Mouse (Mus musculus) brain, embryonic 18.5 days (tissue): ENCODE measurements around the gene Phldb2.

Experiments
- DNase-seq: peaks from one replicate; pipeline ENCODE4 v3.0.0-alpha.2; 2012; ENCODE audit warnings: low read depth, low spot score

The Phldb2 gene

DNA sequence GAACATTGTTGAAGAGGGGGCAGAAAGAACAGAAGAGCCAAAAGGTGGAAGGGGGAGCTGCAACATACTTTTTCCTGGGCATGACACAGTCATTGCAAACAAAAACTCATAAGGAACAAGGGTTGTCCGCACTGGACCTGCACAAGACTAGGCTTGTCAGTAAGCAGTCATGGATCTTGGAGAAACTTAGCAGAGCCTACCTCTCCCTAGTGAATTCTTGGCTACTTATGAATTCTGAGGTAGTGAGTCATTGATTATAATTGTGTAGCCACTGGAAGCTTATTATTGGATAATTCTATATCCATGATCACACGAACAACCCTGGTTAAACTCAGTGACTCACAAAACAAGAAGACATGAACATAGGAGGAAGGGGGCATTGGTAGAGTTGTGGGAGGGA, 7.1 kb downstream of the Phldb2 start:
- DNase-seq, result no peak

DNA sequence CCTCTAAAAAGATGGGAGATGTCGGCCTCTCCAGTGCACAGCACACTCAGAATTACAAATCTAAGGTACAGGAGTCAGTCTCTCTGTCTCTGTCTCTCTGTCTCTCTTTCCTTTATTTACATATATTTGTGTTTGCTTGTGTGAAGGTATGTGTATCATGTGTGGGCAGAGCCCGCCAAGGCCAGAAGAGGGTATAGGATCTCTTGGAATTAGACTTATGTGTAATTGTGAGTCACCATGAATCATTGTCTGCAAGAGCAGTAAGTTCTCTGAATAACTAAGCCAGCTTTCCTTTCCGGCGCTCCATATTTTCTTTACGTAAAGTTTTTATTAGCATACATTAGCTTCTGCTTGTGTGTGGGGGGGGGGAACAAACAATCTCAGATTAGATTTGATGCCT, 7.7 kb downstream of the Phldb2 start:
- no peak for DNase-seq

DNA sequence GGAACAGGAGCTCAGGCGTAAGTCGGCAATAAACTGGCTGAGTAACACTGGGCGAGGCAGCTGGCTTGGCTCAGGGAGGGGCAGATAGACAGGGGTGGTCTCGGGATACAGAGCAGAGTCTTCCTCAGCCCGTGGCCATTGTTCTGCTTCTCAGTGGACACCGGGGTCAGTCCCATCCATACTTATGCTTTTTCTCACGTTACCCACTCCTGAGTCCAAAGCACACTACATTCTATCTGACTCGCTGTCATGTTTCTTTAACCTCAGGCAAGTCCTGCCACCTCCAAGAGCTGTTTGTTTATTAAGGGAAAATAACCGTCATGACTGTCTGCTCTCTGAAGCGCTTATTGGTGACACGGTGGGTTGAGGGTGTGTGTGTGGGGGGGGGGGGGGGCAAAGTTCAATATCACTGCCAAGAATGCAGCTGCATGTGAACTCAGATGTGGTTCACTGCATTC, 8.2 kb downstream of the Phldb2 start:
- DNase-seq, result no peak

DNA sequence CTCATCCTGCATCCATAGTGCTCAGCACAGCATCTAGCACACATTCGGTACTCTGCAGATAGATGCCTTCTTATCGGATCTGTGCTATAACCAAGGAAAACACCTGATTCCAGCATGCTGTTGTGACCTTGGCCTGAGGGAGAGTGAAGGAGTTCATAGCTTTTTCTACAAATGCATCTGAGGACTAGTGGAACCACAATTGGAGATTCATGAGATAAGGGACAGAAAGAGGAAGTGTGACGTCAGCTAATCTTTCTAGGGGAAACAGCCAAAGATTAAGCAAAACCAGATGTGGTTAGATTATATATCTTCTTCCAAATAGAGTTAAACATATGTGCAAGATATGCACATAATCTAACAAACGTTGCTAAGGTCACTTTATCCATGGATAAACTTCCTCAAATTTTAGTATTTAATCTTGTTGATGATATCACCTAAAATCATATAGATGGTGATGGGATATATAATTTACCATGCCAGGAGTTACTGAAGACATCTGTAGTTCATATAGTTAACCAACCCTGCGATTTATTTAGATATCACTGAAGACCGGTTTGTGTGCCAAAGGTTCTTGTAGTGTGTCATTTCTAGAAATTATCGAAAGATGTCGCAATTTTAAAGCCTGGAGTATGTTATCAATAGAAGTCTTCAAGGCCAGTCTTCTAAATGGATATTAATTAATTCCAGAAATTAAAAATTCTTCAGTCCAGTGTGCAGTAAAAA, 11.1 kb downstream of the Phldb2 start:
- DNase-seq, result no peak

DNA sequence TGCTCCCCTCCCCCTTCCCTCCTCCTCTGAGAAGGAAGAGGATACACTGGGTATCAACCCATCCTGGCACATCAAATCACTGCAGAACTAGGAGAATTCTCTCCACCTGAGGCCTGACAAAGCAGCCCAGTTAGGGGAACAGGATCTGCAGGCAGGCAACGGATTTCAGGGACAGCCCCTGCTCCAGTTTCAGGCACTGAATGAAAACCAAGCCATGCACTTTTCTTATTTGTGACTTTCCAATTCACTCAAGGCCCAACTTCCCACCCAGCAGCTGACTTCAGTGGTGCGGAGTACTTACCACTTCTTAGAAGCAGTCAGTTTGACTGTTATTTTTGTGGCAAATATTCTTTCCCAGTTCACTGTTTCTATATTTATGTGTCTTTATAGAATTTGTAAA, 12.7 kb downstream of the Phldb2 start:
- no peak for DNase-seq

DNA sequence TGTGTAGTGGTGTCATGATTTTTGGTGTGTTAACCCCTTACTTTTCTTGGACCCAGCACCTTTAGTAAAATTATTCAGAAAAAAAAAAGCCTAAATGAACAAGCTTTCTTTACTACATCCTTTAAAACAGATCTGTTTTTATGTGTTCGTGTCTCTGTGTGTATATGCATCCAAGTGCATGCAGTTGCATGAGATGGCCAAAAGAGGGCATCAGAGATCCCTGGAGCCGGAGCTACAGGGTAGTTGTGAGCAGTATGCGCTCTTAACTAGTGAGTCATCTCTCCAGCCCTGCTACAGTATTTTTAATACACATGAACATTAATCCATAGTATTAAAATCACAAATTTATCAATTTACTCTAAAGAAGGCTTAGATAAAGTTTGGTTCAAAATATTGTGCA, 14.0 kb downstream of the Phldb2 start:
- DNase-seq, result no peak

DNA sequence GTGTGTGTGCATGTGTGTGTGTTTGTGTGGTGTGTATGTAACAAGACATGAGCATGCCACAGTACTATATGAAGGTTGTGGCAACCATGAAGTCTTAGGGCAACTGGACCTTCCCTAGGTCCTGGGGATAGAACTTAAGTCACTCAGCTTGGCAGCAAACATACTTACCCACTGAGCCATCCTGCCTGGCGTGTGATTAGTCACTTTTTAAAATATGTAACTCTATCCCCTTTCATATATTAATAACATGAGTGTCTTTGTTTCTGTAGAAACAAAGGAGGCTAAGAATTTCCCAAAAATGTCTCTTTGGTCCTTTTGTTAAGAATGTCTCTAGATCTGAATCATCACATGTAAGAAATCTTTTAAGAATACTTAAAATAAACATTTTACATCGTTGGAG, 16.0 kb downstream of the Phldb2 start:
- DNase-seq, result no peak

DNA sequence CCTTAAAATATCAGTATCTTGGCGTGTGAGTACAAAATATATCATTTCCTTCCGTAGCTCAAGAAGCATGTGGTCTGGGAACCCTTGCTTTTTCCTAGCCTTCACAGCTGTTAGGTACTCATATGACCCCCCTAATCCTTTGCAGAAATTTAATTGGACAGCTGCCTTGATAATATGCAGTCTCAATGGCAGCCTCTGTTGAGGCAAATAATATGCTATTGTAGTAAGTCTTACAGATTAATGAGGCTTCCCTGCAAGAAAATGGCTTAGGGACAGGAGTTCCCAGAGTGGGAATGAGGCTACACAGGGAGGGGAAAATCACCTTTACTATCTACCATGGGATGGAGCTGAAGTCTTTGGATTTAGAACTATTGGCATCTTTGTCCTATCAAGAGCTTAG, 16.9 kb downstream of the Phldb2 start:
- no peak for DNase-seq

DNA sequence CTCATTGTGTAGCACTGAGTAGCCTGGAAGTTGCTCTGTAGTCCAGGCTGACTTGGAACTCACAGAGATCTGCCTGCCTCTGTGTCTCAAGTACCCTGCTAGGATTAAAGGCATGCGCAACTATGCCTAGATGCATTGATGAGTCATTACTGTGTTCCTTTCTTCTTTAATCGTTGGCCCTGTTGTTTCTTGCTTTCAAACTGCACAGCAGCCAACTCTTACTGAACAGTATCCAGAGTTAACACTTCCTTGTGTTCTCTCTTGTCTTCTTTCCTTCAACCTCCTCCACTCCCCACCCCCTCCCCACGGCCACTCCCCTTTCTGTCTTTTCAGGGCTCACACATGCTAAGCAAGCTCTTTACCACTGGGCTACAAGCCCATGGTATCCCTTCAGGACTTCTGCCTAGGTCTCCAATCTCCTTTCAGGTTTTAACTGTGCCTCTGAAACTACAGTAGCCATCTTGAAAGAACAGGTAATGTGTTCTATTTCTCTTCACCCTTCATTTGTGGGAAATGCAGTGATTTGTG, 17.4 kb downstream of the Phldb2 start:
- no peak for DNase-seq

DNA sequence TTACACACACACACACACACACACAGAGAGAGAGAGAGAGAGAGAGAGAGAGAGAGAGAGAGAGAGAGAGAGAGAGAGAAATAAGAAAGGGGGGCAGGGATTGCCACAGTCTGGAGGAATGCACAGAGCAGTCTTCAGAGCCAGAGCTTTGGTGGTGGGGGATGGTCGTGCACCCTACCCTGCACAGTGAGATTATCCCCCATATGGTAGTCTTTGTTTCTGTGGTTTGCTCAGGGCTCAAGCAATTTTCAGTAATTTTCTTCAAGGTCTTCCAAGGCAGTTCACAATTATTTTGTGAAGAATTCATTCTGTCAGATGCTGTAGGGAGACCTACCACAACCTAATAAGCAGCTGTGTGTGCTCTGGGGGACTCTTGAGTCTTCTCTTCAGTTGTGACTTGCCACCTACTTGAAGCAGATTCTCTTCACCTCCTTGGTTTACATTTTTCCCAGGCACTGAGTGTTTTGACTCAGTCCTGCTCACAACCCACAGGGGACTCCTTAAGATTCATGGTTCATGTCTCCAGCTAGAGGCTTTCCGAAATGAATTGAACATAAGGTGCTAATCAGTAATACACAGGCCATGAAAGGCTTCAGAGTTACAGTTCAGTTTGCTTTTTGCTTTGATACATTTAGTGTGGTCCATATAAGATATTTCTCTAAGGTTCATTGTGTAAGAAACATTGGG, 18.5 kb downstream of the Phldb2 start:
- no peak for DNase-seq

DNA sequence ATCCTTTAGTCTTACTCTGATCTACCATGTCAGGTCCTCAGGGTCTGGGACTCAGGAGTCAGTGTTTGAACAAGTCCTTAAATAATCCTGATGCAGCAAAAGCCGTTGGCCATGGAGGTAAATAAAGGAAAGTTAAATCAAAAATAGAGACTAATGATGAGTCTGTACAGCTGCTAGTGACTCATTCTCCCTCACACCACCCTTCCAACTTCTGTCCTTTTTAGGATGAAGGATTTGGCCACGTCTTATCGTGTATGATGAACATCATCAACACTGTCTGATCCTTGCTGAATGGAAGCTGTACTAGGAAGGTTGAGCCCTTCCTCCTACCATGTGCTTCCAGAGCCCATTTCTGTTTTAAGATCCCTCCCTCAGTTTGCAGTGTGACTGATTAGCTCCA, 23.1 kb downstream of the Phldb2 start:
- no peak for DNase-seq

DNA sequence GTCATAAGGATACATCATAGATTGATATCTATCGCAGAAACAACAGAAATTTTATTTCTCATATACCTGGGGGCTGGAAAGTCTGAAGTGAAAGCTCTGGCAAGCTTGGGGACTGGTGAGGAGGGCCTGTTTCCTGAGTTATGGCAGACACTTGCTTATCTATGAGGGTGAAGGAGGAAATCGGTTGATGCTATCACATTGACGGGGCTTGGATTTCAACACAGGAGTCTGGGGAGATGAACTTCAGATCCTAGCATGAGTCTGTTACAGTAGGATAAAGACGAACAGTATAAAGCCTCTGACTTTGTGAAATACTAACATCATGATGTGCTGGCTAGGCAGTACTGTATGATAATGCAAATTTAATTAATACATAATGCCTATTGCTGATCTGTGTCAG, 25.3 kb downstream of the Phldb2 start:
- no peak for DNase-seq

DNA sequence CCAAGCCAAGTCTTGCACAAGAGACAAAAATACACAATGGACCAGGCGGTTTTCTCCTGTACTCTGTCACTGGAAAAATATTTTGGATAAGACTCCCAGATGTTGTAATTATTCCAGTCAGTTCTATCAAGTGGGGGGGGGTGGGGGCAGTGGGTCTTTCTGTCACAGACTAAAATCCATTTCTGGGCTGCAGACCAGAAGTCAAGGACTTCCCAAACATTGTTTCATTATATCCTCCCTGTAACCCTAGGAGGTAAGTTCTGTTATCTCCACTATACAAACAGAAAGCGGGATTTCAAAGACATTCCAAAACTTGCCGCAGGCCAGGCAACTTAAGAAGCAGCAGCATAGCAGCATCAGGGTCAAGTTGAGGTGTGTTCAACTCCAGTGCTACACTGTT, 25.8 kb downstream of the Phldb2 start:
- DNase-seq, result no peak

DNA sequence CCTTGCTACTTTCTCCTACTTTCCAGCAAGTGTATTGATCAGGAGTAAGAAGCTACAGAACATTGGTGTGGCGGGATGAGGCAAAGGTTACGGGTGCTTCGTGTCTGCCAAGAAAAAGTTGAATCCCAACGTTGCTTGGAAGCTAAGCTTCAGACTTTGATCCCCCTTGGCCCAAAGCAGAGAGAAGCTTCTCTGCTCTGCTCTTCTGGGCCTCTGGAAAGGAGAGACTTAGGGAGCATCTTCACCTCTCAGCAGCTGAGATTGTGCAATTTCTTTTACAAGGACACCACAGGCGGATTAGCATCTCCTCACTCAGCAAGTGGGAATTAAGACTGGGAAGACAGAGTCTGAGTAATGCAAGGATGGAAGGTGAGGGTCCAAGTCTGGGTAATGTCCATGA, 26.5 kb downstream of the Phldb2 start:
- DNase-seq, result no peak

DNA sequence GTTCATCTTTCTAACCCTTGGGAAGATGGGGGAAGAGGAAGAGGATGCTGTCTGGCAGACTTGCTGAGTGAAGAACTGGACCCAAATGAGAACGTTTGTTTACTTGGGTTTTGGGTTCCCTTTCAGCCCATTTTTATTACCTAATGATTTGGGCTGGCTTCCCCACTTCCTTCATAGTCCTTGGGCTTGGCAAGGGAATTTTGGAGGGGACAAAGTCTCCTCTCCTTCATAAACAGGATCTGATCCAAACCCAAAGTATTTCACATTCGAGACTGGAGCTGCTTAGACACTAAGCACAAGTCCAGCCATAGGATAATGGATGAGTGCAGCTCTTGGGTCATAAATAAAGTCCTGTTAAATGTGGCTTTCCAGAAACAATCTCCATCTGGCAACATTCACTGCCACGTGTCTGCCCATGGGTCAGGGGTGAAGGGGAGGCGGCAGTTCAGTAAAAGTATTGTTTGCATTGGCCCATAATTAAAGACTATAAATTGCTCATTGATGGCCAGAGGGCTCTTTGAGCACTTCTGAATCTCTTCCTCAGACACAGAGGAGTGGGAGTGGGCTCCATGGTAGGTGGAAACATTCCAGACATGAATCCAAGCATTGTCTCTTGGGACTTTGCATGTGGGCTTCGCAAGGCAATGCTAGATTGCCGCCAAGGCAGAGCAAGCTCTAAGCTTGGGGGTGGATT, 29.5 kb downstream of the Phldb2 start:
- no peak for DNase-seq

DNA sequence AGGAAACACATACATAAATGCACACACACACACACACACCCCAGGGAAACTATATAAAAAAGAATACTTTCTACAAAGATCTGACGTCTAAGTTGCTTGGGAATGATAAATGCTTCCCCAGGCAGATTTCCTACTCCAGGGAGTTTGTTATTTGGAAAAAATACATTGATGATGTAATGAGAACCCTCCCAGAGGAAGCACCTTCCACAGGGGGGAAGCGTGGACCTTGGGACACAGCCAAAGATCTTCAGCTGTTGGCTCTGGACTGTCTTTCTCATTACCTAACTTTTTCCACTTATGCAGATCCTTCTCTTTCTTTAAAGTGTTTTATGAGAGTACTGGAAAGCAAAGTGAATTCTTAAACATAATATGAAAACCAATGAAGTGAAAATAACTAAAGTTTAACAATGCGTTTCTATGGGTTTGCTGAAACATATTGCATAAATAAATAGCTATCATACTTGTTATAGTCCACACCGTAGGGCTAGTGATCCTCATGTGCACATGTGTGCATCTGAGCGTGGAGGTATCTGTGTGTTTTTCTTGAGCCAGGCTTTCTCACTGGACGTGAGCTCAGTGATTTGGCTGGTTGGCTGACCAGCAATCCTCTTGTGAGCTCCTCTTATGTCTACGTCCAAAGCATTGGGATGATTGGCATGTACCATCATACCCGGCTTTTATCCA, 30.7 kb downstream of the Phldb2 start:
- DNase-seq, result no peak

DNA sequence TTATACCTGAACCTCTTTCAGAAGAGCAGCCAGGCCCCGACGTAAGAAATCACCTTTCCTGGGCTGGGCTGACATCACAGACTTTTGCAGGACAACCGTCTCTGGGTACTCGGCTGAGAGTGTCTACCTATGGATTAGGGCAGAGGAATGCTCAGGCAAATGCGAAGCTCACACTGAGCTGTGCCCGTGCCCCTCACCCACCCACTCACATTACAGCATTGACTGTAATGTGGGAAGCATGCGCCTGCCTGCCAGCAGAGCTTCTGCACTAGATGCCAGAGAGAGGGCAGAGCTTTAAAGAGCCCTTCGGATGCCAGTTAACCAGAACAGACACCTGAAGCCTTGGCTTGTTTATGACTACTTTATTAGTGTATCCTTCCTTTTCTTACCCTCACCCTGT, 33.8 kb downstream of the Phldb2 start:
- no peak for DNase-seq

DNA sequence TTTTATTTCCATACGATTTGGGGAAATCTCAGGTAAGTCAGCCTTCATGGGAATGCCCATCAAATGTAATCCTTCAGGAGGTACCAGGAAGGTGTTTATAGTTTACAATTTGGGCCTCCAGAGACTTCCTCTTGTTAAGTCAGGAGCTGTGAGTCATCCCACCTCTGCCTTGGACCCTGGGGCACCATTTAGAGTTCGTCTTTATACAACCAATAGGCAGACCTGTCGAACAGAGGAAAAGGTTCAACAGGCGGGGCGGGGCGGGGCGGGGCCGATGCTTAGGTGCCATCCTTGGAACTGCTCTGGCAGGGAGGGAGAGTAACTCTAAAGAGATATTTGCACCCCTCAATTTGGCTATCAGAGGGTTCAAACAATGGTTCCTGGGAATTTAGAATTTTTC, 49.8 kb downstream of the Phldb2 start:
- DNase-seq, result no peak

DNA sequence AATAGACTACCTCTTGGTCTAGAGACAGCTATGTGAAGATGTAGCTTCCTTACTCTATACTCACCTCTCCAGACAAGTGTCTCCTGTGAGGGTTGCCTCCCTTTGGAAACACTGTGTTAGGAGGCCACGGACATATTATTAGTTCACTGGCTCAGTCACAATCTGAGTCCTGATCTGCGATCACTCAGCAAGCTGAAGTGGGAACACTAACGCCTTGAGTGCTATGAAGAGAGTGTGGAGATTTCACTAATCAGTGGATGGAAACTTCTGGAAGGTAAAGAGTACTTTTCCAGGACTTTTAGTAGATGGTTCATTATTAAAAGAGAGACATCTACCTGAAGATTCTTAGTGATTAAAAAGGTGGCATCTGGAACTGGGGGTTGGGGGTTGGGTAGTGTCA, 54.9 kb downstream of the Phldb2 start:
- DNase-seq, result no peak

DNA sequence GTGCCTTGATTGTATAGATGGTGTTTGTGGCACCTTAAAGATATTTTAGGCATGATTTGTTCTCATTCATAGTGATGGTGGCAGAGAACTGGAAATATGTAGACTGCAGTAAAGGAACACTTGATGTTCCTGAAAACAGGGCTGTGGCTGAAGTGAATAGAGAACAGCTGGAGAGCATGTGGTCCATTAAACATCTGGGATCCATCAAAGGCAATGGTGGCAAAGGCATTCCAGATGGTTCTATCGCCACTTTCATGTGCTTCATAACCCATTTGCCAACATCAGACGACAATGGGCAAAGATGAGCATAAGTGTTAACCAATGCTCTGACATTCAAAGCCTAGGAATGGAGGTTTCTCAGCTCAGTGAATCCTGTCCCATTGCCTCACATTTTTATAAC, 56.8 kb downstream of the Phldb2 start:
- no peak for DNase-seq

DNA sequence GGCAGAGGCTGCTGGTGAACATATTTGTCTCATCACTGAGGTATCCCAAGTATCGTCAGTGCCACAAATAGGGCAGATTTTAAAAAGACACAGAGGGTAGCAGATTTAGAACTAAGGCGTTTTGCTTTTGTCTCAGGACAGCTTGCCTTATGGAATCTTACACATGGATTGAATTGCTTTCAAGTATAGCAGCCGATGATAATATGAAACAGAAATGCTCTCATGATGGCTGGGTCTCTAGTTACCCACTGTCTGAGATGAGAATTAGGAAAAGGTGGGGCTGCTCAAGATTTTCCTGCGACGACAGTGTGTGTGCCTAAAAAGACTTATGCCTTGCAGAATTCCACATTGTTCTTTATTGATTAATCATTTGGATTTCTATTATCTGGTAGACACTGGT, 58.4 kb downstream of the Phldb2 start:
- no peak for DNase-seq

DNA sequence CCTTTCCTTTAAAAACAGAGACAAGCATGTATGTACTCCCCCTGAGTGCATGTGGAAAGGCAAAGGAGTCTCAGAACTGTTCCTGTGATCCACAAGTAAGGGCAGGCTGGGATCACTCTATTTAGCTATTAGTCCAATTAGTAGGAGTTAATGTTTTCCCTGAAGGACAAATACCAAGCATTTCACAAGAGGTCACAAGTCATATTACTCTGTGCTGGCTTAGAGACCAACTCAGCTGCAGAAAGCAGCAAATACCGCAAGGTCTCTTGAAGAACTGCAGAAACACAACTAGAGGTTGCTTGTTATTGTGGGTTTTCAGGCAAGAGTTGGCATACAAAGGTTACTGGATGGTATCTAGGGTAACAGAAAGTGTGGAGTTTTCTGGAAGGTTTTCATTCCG, 59.6 kb downstream of the Phldb2 start:
- no peak for DNase-seq
